ENCODE assay signal across 8 mouse cellular contexts in genomic region chr11:116108464-116109137, GRCm38 (mm10). TPM values are rescaled to one million over a fixed set of nuclear protein-coding genes. Genes with fewer than 3 reads are reported as not detected.
A peak's percentile ranks its signal among the peaks of the same experiment; 100 is the strongest.
DNase-seq lines count a peak whose midpoint lies in the region; ATAC-seq lines count a peak whose summit lies in the region.

No protein-coding gene starts in this region.

- 6% methylated on average over 23 of the region's 23 CpGs for whole genome bisulfite sequencing in hindbrain, embryonic 16.5 days
- 23% methylated on average over 23 of the region's 23 CpGs for WGBS in liver, embryonic 15.5 days (ENCODE audit: insufficient replicate concordance)

- H3K4me2 ChIP-seq in hindbrain, embryonic 16.5 days (ENCODE audit: low read length), result peak overlapping the region; percentile 43
- H3K4me2 ChIP-seq in liver, embryonic 15.5 days, result peak overlapping the region; percentile 72

- peaks cover 42% of the 10 kb centered on the region for H3K27me3 ChIP-seq in hindbrain, embryonic 16.5 days (replicated peaks; ENCODE audit: control insufficient read depth, insufficient read depth, low read length)
- peaks cover 68% of the 10 kb centered on the region for H3K27me3 ChIP-seq in liver, embryonic 15.5 days

- DNase-seq in urinary bladder, adult 2 months (ENCODE audit: low spot score), result peak; percentile 52
- no peak for DNase-seq in urinary bladder, postnatal 10 days (ENCODE audit: low spot score)
- peak; percentile 72 for DNase-seq in gastrocnemius, postnatal 10 days
- peak; percentile 64 for DNase-seq in skeletal muscle tissue, adult 2 months (ENCODE audit: low read depth, low spot score)

- H3K9ac ChIP-seq in hindbrain, embryonic 16.5 days (ENCODE audit: low read depth, low read length), result no peak overlapping the region
- H3K9ac ChIP-seq in liver, embryonic 15.5 days, result no peak overlapping the region

- peak; percentile 17; the same call in 1 of the 2 replicates for ATAC-seq in hindbrain, embryonic 16.5 days
- no peak for ATAC-seq in liver, embryonic 15.5 days (ENCODE audit: insufficient read depth)
- no peak for ATAC-seq in cerebellum, adult (ENCODE audit: insufficient number of reproducible peaks, low FRiP score, low TSS enrichment)
- no peak for ATAC-seq in erythroblast, adult 5-6 weeks (replicated peaks; ENCODE audit: low FRiP score, poor library complexity, severe bottlenecking)

- H3K27ac ChIP-seq in hindbrain, embryonic 16.5 days (ENCODE audit: low read depth, low read length), result peak overlapping the region; percentile 27; the same call in 1 of the 2 replicates
- no peak overlapping the region for H3K27ac ChIP-seq in liver, embryonic 15.5 days (replicated peaks)

- H3K4me3 ChIP-seq in hindbrain, embryonic 16.5 days (ENCODE audit: low read length), result peak overlapping the region; percentile 36
- peak overlapping the region; percentile 56 for H3K4me3 ChIP-seq in liver, embryonic 15.5 days (replicated peaks)

- peaks cover 25% of the 10 kb centered on the region for H3K4me1 ChIP-seq in hindbrain, embryonic 16.5 days (ENCODE audit: control insufficient read depth, insufficient read depth, low read depth, low read length)
- peaks cover 61% of the 10 kb centered on the region for H3K4me1 ChIP-seq in liver, embryonic 15.5 days (replicated peaks)

- no peaks in the 10 kb centered on the region for H3K9me3 ChIP-seq in hindbrain, embryonic 16.5 days (ENCODE audit: control insufficient read depth, low read length)
- no peaks in the 10 kb centered on the region for H3K9me3 ChIP-seq in liver, embryonic 15.5 days (replicated peaks)

- no peaks in the 10 kb centered on the region for H3K36me3 ChIP-seq in hindbrain, embryonic 16.5 days (ENCODE audit: control insufficient read depth, insufficient read depth, low read length)
- H3K36me3 ChIP-seq in liver, embryonic 15.5 days (replicated peaks), result no peaks in the 10 kb centered on the region

RNA-seq across cellular contexts. Expression of gene Trim47, which starts 18.4 kb away (rescaled TPM):
- 33.1 and 40.7 TPM in 2 replicates for polyA plus RNA-seq in urinary bladder, adult 2 months (2012; rRNA removed)
- 10 to 100 TPM; 21.9 to 31.7 TPM for total RNA-seq in gastrocnemius, postnatal 10 days (2021)
- 13.5 and 14.5 TPM in 2 replicates for polyA plus RNA-seq in hindbrain, embryonic 16.5 days (2015; fragmentation: Nextera tagmentation; extraction: Ambion mirVana)
- polyA plus RNA-seq in liver, embryonic 15.5 days (2015; fragmentation: Nextera tagmentation; extraction: Ambion mirVana), result 5.4 and 7.6 TPM in 2 replicates
- 1.0 and 2.5 TPM in 2 replicates for total RNA-seq in erythroblast, adult 5-6 weeks (2015; ENCODE audit: low replicate concordance)
- 1.3 TPM in 1 of 2 replicates, not detected in the other for total RNA-seq in erythroblast, adult 5-6 weeks (2017; ENCODE audit: low replicate concordance)

RNA-seq across cellular contexts. Expression of gene Wbp2, which starts 21.8 kb away (rescaled TPM):
- 119 and 147 TPM in 2 replicates for polyA plus RNA-seq in urinary bladder, adult 2 months (2012; rRNA removed)
- total RNA-seq in gastrocnemius, postnatal 10 days (2021), result 10 to 100 TPM; 64.8 to 66.8 TPM
- 183 and 225 TPM in 2 replicates for polyA plus RNA-seq in hindbrain, embryonic 16.5 days (2015; fragmentation: Nextera tagmentation; extraction: Ambion mirVana)
- 83.9 and 93.0 TPM in 2 replicates for polyA plus RNA-seq in liver, embryonic 15.5 days (2015; fragmentation: Nextera tagmentation; extraction: Ambion mirVana)
- 105 and 125 TPM in 2 replicates for total RNA-seq in erythroblast, adult 5-6 weeks (2015; ENCODE audit: low replicate concordance)
- total RNA-seq in erythroblast, adult 5-6 weeks (2017; ENCODE audit: low replicate concordance), result 58.0 and 68.8 TPM in 2 replicates

RNA-seq across cellular contexts. Expression of gene Trim65, which starts 22.3 kb away (rescaled TPM):
- 9.6 and 11.8 TPM in 2 replicates for polyA plus RNA-seq in urinary bladder, adult 2 months (2012; rRNA removed)
- total RNA-seq in gastrocnemius, postnatal 10 days (2021), result 1 to 10 TPM; 3.3 to 3.6 TPM
- 3.0 and 4.2 TPM in 2 replicates for polyA plus RNA-seq in hindbrain, embryonic 16.5 days (2015; fragmentation: Nextera tagmentation; extraction: Ambion mirVana)
- 1.2 and 1.5 TPM in 2 replicates for polyA plus RNA-seq in liver, embryonic 15.5 days (2015; fragmentation: Nextera tagmentation; extraction: Ambion mirVana)
- total RNA-seq in erythroblast, adult 5-6 weeks (2015; ENCODE audit: low replicate concordance), result 0.38 and 2.3 TPM in 2 replicates
- total RNA-seq in erythroblast, adult 5-6 weeks (2017; ENCODE audit: low replicate concordance), result 0.28 and 3.3 TPM in 2 replicates

RNA-seq across cellular contexts. Expression of gene Mrpl38, which starts 30.1 kb away (rescaled TPM):
- polyA plus RNA-seq in urinary bladder, adult 2 months (2012; rRNA removed), result 21.4 and 29.3 TPM in 2 replicates
- total RNA-seq in gastrocnemius, postnatal 10 days (2021), result 10 to 100 TPM; 40.8 to 46.2 TPM
- 84.0 and 86.8 TPM in 2 replicates for polyA plus RNA-seq in hindbrain, embryonic 16.5 days (2015; fragmentation: Nextera tagmentation; extraction: Ambion mirVana)
- polyA plus RNA-seq in liver, embryonic 15.5 days (2015; fragmentation: Nextera tagmentation; extraction: Ambion mirVana), result 48.8 and 51.1 TPM in 2 replicates
- 10.0 and 19.8 TPM in 2 replicates for total RNA-seq in erythroblast, adult 5-6 weeks (2015; ENCODE audit: low replicate concordance)
- total RNA-seq in erythroblast, adult 5-6 weeks (2017; ENCODE audit: low replicate concordance), result 5.2 and 6.7 TPM in 2 replicates

RNA-seq across cellular contexts. Expression of gene Unc13d, which starts 30.8 kb away (rescaled TPM):
- 4.5 and 5.6 TPM in 2 replicates for polyA plus RNA-seq in urinary bladder, adult 2 months (2012; rRNA removed)
- total RNA-seq in gastrocnemius, postnatal 10 days (2021), result under 1 TPM; 0.45 TPM
- 0.69 and 0.80 TPM in 2 replicates for polyA plus RNA-seq in hindbrain, embryonic 16.5 days (2015; fragmentation: Nextera tagmentation; extraction: Ambion mirVana)
- 21.4 and 23.3 TPM in 2 replicates for polyA plus RNA-seq in liver, embryonic 15.5 days (2015; fragmentation: Nextera tagmentation; extraction: Ambion mirVana)
- total RNA-seq in erythroblast, adult 5-6 weeks (2015; ENCODE audit: low replicate concordance), result 4.2 and 4.8 TPM in 2 replicates
- total RNA-seq in erythroblast, adult 5-6 weeks (2017; ENCODE audit: low replicate concordance), result 4.3 and 7.0 TPM in 2 replicates
